Mouse (Mus musculus) splenic B cell, adult 2 months (primary cell): ENCODE results near the gene Smarcd3.
A peak's percentile ranks its signal among the peaks of the same experiment; 100 is the strongest.

Experiments
- DNase-seq: peaks from one replicate; pipeline ENCODE4 v3.0.0-alpha.2; 2011; ENCODE audit warnings: low read depth, low spot score
- H3K27me3 ChIP-seq: 2 replicates; pipeline ENCODE4 v1.6.1; 2012; ENCODE audit warnings: mild to moderate bottlenecking, low read length, moderate library complexity, mixed read lengths; ENCODE audit not compliant: control insufficient read depth, poor library complexity, insufficient read depth, severe bottlenecking
- H3K36me3 ChIP-seq: 2 replicates; pipeline ENCODE4 v1.6.1; 2012; ENCODE audit warnings: mild to moderate bottlenecking, low read length, moderate library complexity, mixed read lengths; ENCODE audit not compliant: control insufficient read depth, poor library complexity, insufficient read depth, severe bottlenecking

Gene Smarcd3

DNA sequence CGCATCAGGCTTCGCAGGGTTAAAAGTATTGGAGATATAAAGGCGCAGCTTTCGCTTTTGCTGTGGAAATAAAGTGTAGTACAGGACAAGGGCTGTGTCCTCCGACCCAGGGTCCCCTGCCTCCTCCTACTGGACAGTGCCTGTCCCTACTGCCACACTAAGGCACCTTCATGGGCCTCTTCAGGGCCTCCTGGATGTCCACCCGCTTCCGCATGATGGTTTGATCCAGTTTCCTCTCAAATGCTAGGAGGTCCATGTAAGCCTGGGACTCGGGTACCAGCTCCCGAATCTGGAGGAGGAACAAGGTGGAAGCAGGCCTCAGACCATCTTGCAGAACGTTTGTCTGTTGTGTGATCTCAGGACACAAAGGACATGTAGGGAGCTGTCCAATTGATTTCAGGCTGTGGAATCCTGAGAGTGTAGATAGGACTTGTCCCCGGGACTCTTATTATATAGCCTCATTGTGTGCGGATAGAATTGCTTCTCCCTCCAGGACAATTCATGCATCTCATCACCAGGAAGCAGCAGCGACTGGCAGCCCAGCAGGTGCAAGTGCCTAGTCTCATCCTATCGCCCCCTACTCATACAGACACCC, 28.3 kb downstream of the Smarcd3 start:
- Histone ChIP-seq H3K36me3 (no peaks in the 10 kb centered on the region), H3K27me3 (no peaks in the 10 kb centered on the region)
- DNase-seq, result no peak

DNA sequence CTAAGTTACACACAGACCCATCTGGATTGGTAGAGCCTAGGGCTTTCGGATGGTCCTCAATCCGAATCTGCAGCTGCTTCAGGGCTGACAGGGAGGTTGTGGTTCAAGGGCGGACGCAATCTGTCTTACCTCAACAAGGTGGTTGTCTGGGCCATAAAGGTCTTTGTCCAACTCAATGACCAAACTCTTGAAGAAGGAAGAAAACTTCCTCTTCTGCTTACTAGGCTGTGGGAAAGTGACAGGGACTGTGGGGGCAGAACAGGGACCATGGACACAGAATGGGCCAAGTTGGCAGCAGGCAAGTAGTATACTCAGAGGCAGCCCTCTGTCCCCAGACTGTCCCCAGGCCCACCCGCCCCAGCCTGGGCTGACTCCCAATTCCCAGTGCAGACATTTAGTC, 28.9 kb downstream of the Smarcd3 start:
- Histone ChIP-seq H3K27me3 (no peaks in the 10 kb centered on the region), H3K36me3 (no peaks in the 10 kb centered on the region)
- no peak for DNase-seq

DNA sequence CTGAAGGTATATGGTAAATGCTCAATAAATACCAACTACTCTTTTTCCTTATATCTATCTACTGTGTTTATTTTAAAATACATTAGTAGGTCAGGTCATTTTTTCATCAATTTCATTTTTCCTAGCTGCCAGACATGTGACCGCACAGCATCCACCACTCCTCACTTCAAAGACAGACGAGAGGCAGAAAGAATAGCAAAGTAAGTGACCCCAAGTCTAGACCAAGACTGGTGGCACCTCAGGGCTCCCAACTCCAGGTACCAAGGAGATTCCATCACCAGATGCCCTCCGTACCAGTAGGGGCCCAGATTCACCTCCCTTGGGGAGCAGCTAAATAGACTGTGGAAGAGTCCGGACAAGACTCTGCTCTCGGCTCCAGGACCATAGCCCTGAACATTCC, 29.9 kb downstream of the Smarcd3 start:
- Histone ChIP-seq H3K36me3 (peaks cover 2% of the 10 kb centered on the region; the same call in 1 of the 2 replicates), H3K27me3 (no peaks in the 10 kb centered on the region)
- DNase-seq, result no peak

DNA sequence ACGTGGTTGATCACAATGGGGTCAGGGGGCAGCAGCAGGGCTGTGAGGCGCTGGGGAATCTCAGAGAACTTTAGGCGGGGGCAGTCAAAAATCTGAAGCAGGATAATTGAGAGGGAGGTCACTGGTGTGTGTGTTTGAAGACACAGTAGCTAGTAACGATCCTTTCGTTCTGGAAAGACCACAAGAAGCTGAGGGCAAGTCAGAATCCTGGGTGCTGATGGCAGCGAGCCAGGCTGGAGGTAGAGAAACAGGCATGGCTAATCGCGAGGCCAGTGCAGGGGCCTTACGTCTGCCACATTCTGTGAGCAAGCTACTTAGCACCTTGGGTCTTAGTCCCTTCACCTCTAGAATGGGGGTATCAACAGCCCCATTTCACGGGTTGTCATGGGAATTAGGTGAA, 30.3 kb downstream of the Smarcd3 start:
- Histone ChIP-seq H3K36me3 (peaks cover 4% of the 10 kb centered on the region), H3K27me3 (no peaks in the 10 kb centered on the region)
- DNase-seq, result no peak

DNA sequence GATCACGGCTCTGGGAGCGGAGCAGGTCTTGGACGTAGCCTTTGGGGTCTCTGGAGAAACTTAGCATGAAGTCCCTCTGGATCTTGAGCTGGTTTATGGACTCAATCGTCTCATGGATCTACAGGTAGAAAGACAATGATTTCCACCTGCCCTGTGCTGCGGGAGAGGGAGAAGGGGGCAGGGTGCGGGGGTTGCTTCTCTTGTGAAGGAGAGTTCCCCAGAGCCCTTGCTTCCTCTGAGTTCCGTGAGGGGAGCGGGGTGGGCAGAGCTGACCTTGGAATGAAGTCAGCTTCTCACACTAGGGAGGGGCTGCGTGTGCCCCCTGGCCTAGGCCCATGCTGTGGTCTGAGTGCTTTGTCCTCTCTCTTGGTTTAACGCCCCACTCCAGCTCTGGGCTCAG, 31.0 kb downstream of the Smarcd3 start:
- no peak for DNase-seq
- Histone ChIP-seq H3K36me3 (peaks cover 6% of the 10 kb centered on the region), H3K27me3 (no peaks in the 10 kb centered on the region)

DNA sequence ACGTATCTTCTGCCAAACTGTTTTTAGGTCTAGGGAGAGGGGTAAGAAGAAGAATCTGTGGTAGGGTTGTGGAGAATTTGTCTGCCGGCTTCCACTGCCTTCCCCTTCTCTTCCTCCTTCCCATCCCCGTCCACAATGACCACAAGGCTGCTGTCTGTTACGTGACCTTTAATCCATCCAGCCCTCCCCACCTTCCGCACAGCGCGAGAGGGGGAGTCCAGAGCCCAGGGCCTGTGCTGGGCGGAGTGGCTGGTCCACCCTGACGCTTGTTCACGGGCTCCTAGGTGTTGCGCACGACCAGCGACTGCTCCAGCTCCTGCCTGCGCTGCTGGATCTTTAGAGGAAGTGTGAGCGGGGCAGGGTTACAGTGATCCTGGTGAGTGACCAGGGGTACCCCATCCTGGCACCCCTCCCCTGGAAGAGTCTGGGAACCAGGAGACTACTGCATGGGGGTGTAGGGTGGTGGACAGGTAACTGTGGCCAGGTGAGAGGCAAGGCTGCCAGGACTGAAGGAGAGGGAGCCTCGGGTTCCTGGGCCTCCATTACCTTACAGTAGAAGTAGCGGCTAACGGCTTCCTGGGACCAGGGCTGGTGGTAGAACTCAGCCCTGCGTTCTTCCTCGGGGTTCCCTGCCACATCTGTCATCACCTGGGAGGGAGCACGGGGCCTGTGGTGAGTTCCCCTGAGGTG, 31.6 kb downstream of the Smarcd3 start:
- H3K27me3 ChIP-seq, result no peaks in the 10 kb centered on the region
- H3K36me3 ChIP-seq, result peaks cover 6% of the 10 kb centered on the region
- DNase-seq, result no peak

DNA sequence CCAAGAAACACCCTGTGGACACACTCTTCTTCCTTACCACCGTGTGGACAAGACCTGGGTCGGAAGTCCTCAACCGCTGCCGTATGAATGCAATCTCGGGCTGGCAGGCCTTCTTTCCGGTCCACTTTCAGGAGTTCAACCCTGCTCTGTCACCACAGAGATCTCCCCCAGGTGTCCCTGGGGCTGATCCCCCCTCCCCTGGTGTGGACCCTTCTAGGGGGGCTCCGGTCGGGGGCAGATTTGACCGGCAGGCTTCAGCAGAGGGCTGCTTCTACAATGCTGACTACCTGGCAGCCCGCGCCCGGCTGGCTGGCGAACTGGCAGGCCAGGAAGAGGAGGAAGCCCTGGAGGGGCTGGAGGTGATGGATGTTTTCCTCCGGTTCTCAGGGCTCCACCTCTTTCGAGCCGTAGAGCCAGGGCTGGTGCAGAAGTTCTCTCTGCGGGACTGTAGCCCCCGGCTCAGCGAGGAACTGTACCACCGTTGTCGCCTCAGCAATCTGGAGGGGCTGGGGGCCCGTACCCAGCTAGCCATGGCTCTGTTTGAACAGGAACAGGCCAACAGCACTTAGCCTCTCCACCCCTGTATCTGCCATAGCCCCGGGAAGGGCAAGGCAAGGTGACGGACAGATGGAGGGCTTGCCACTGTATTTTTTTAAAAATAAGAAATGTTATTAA, 32.3 kb downstream of the Smarcd3 start:
- no peak for DNase-seq
- no peaks in the 10 kb centered on the region for H3K27me3 ChIP-seq
- H3K36me3 ChIP-seq, result peaks cover 6% of the 10 kb centered on the region

DNA sequence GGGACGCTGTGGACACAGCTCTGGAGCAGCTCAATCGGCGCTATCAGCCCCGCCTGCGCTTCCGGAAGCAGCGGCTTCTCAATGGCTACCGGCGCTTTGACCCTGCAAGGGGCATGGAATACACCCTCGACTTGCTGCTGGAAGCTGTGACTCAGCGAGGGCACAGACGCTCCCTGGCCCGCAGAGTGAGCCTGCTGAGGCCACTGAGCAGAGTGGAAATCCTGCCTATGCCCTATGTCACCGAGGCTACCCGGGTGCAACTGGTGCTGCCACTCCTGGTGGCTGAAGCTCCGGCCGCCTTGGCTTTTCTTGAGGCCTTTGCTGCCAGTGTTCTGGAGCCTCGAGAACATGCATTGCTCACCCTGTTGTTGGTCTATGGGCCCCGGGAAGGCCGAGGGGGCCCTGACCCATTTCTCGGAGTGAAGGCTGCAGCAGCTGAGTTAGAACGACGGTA, 32.9 kb downstream of the Smarcd3 start:
- H3K36me3 ChIP-seq, result peaks cover 6% of the 10 kb centered on the region
- no peaks in the 10 kb centered on the region for H3K27me3 ChIP-seq
- no peak for DNase-seq

DNA sequence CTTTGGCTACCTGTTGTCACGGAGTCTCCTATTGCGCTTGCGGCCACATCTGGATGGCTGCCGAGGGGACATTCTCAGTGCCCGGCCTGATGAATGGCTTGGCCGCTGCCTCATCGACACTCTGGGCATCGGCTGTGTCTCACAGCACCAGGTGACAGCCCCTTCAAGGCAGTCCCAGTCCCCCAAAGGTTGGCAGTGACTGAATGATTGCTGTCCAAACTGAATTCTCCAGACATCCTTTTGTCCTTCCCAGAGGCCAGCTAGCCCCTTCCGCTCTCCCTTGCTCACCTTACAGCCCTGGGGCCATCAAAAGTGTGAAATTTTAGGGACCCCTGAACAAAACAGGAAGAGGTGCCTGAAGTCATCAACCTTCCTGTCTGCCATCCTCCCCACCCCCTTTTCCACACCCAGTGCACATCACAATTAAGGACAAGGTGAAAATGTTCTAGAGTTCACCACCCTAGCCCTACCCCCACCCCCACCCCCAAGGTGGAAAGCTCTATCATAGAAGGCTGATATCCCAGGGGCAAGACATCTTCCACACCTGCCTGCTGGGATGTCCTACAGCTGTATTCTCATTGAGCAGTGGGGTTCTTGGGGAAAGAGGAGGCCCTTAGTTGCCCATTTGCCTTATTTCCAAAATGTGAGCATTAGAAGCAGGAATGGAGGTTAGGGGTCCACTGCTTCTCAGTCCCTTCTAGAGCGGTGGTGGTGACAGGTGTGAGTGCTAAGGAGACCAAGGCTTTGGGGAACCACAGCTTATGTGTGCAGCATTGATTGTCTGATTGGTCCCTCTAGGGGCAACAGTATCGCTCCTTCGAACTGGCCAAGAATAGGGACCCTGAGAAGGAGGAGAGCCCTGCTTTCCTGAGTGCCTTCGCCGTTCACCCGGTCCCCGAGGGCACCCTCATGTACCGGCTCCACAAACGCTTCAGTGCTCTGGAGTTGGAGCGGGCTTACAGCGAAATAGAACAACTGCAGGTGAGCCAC, 34.4 kb downstream of the Smarcd3 start:
- H3K36me3 ChIP-seq, result peaks cover 6% of the 10 kb centered on the region
- H3K27me3 ChIP-seq, result no peaks in the 10 kb centered on the region
- DNase-seq, result no peak

DNA sequence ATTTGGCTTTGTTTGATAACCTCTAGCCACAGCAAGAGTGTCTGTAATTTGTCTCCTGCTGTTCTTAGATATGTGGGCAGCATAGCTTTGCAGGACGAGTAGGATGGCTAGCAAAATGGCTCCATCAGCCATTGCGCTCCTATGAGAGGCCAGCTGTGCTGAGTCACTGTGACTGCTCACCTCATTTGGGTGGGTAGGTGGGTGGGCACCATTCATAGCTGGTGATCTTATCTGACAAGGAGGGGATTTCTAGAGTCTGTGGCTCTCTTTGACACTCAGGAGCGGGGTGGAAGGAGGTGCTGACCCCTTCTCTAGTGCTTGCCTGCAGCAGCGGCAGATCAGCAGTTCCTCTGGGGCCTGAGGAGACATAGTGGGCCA, 37.0 kb downstream of the Smarcd3 start:
- Histone ChIP-seq H3K27me3 (no peaks in the 10 kb centered on the region), H3K36me3 (peaks cover 6% of the 10 kb centered on the region)
- DNase-seq, result no peak

DNA sequence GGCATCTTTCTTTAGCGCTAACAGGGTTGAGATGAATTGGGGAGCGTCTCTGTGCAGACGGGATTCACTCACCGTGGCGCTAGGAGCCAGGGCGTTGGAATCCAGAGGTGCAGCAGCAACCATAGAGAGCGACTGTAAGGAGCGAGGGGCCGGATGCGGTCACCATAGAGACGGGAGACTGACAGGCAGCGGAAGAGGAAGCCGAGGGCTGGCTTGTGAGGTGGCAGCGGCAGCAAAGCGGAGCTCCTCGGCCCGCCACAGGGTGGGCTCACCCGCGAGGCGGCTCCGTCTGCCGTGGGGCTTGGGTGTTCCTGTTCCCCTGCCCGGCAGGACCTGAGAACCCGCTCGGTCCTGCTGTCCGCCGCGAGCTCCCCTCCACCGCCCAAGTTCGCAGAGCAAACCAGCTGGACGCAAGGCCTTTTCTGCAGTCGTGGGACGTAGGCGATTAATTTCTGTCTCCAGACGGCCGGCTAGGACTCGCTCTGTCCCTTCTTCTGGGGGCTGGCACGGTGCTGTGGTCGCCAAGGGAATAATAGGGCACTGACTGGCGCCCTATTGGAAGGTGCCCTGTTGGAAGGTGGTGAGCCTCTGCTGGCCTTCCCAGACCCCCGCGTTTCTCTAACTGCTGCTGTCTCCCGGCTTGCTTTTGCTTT, 37.5 kb downstream of the Smarcd3 start, which contains the start of gene Chpf2:
Chpf2 (plus strand) TSS at position 195 of the 653 bp plus-strand sequence.
- H3K36me3 ChIP-seq, result peaks cover 6% of the 10 kb centered on the region
- peak; percentile 87 for DNase-seq
- no peaks in the 10 kb centered on the region for H3K27me3 ChIP-seq

DNA sequence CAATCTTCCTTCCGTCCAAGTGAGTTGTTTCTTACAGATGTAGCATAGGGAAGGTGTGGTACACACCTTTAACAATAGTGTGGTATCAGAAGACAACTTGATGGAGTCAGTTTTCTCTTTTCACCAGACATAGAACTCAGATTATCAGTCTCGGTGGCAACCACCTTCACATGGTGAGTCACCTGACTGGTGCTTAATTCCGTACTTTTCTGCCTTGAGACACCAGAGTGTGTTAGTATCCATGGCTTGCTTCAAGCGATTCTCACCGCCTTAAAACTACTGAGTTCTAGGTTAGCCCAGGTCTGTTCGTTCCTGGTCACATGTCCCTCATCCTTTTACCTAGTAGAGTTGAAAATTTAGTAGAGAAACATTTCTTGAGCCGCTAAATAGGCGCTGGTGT, 38.1 kb downstream of the Smarcd3 start:
- no peak for DNase-seq
- Histone ChIP-seq H3K36me3 (peaks cover 6% of the 10 kb centered on the region), H3K27me3 (no peaks in the 10 kb centered on the region)

DNA sequence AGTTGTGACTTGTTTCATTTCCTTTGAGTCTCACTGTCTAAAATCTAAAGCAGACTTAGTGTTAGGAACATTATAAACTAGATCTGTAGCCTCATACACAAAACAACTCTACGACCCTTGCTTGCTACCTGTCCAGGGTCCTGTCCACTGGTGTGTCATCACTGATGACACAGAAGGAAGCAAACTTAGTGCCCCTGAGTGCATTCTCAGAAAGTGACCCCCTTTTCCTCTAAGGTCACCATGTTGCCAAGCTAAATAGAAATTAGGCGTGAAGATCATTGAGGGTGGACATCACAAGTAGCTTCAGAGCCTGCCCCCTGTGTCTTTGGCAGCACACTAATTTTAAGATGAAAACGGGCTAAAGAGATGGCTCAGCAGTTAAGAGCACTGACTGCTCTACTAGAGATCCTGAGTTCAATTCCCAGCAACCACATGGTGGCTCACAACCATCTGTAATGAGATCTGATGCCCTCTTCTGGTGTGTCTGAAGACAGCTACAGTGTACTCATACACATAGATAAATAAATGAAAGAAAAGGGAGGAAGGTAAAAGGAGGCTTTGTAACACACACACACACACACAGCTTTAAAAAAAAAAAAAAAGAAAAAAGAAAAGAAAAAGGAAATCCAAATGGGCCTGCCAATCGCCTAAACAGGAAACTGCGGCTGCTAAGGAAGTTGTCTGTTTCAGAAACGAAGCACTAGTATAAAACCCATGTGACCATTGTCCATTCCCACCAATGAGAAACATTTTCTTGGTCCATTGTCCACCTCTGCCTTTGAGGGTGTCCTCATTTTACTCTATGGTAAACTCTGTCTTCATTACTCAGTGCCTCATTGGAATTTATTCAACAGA, 45.9 kb downstream of the Smarcd3 start:
- DNase-seq, result no peak
- no peaks in the 10 kb centered on the region for H3K27me3 ChIP-seq
- peaks cover 2% of the 10 kb centered on the region; the same call in 1 of the 2 replicates for H3K36me3 ChIP-seq
